Mouse (Mus musculus): ENCODE data around the gene Mucl2.
"Not testable (repeated sequence)": the region's sequence is repeated elsewhere in the genome, so short reads cannot be mapped to it uniquely, and the experiment has no call there.

Mucl2 gene

GRCm38 (mm10) chr15:103899212-103899611 is at the start of gene Mucl2:
TSS of gene Mucl2 (minus strand) at chr15:103899312.
- no peak for DNase-seq

- not testable (repeated sequence) for DNase-seq
These were observed 13.9 kb upstream of the Mucl2 start for GRCm38 (mm10) chr15:103913061-103913460.

All from liver (tissue).